Comparison of ENCODE assay signal across 8 mouse cellular contexts in genomic region chr5:140383559-140383958, GRCm38 (mm10). TPM values are rescaled to one million over a fixed set of nuclear protein-coding genes. Genes with fewer than 3 reads are reported as not detected.
A peak's percentile ranks its signal among the peaks of the same experiment; 100 is the strongest.
DNase-seq lines count a peak whose midpoint lies in the region; ATAC-seq lines count a peak whose summit lies in the region.

No protein-coding gene starts in this region.

- DNase-seq in forebrain, embryonic 10.5 days (ENCODE audit: extremely low spot score, low spot score), result peak; percentile 35
- no peak for DNase-seq in forebrain, embryonic 14.5 days (ENCODE audit: low spot score)
- DNase-seq in spleen, postnatal 36 days (ENCODE audit: low spot score in 2 of 2), result peak; percentile 78 to 79
- DNase-seq in spleen, postnatal 14 days (ENCODE audit: low spot score in 2 of 2), result no peak
- DNase-seq in thymus, postnatal 0 days (ENCODE audit: low spot score), result no peak
- no peak for DNase-seq in testis, postnatal 14 days (ENCODE audit: low spot score)

- H3K9me3 ChIP-seq in forebrain, embryonic 10.5 days, result no peaks in the 10 kb centered on the region
- no peaks in the 10 kb centered on the region for H3K9me3 ChIP-seq in forebrain, embryonic 14.5 days (replicated peaks; ENCODE audit: control insufficient read depth, low read length)
- no peaks in the 10 kb centered on the region for H3K9me3 ChIP-seq in limb, embryonic 15.5 days
- no peaks in the 10 kb centered on the region for H3K9me3 ChIP-seq in stomach, embryonic 15.5 days

- peaks cover 16% of the 10 kb centered on the region for H3K36me3 ChIP-seq in forebrain, embryonic 10.5 days (replicated peaks)
- H3K36me3 ChIP-seq in forebrain, embryonic 14.5 days (ENCODE audit: control insufficient read depth, insufficient read depth, low read length), result no peaks in the 10 kb centered on the region
- no peaks in the 10 kb centered on the region for H3K36me3 ChIP-seq in limb, embryonic 15.5 days
- H3K36me3 ChIP-seq in stomach, embryonic 15.5 days, result no peaks in the 10 kb centered on the region

- H3K27ac ChIP-seq in forebrain, embryonic 10.5 days, result peak overlapping the region; percentile 83
- no peak overlapping the region for H3K27ac ChIP-seq in forebrain, embryonic 14.5 days (ENCODE audit: low read depth, low read length)
- peak overlapping the region; percentile 47 for H3K27ac ChIP-seq in limb, embryonic 15.5 days
- H3K27ac ChIP-seq in stomach, embryonic 15.5 days, result peak overlapping the region; percentile 11; the same call in 1 of the 2 replicates

- no peak overlapping the region for H3K9ac ChIP-seq in forebrain, embryonic 14.5 days (ENCODE audit: low read length)
- no peak overlapping the region for H3K9ac ChIP-seq in limb, embryonic 15.5 days
- no peak overlapping the region for H3K9ac ChIP-seq in stomach, embryonic 15.5 days

- H3K27me3 ChIP-seq in forebrain, embryonic 10.5 days (ENCODE audit: poor library complexity, severe bottlenecking), result no peaks in the 10 kb centered on the region
- H3K27me3 ChIP-seq in forebrain, embryonic 14.5 days (replicated peaks; ENCODE audit: control insufficient read depth, insufficient read depth, low read length), result no peaks in the 10 kb centered on the region
- H3K27me3 ChIP-seq in limb, embryonic 15.5 days, result no peaks in the 10 kb centered on the region
- no peaks in the 10 kb centered on the region for H3K27me3 ChIP-seq in stomach, embryonic 15.5 days (replicated peaks)

- no peak overlapping the region for H3K4me2 ChIP-seq in forebrain, embryonic 14.5 days (ENCODE audit: low read length)
- 0 out of 2 replicates have a peak overlapping the region, but pooled peaks have one; percentile 1 for H3K4me2 ChIP-seq in limb, embryonic 15.5 days
- H3K4me2 ChIP-seq in stomach, embryonic 15.5 days, result no peak overlapping the region

- WGBS in forebrain, embryonic 10.5 days, result 22% methylated on average over 7 of the region's 7 CpGs
- WGBS in forebrain, embryonic 14.5 days, result 40% methylated on average over 7 of the region's 7 CpGs
- WGBS in limb, embryonic 15.5 days, result 22% methylated on average over 7 of the region's 7 CpGs
- WGBS in stomach, embryonic 15.5 days, result 17% methylated on average over 7 of the region's 7 CpGs

- H3K4me1 ChIP-seq in forebrain, embryonic 10.5 days, result peaks cover 47% of the 10 kb centered on the region
- peaks cover 8% of the 10 kb centered on the region for H3K4me1 ChIP-seq in forebrain, embryonic 14.5 days (ENCODE audit: control insufficient read depth, insufficient read depth, low read length)
- peaks cover 17% of the 10 kb centered on the region for H3K4me1 ChIP-seq in limb, embryonic 15.5 days
- H3K4me1 ChIP-seq in stomach, embryonic 15.5 days, result peaks cover 10% of the 10 kb centered on the region

- no peak for ATAC-seq in forebrain, embryonic 14.5 days
- no peak for ATAC-seq in limb, embryonic 15.5 days (ENCODE audit: insufficient number of reproducible peaks, low FRiP score, low TSS enrichment, low read depth)
- no peak; the same call in 1 of the 2 replicates for ATAC-seq in stomach, embryonic 15.5 days (ENCODE audit: insufficient read depth, low FRiP score, low read depth)

- H3K4me3 ChIP-seq in forebrain, embryonic 10.5 days, result peak overlapping the region; percentile 8; the same call in 1 of the 2 replicates
- H3K4me3 ChIP-seq in forebrain, embryonic 14.5 days (ENCODE audit: low read depth, low read length), result no peak overlapping the region
- no peak overlapping the region for H3K4me3 ChIP-seq in limb, embryonic 15.5 days
- no peak overlapping the region for H3K4me3 ChIP-seq in stomach, embryonic 15.5 days (replicated peaks)

RNA-seq across cellular contexts. Expression of gene Snx8, which starts 5.5 kb away (rescaled TPM):
- 27.3 and 28.9 TPM in 2 replicates for polyA plus RNA-seq in forebrain, embryonic 10.5 days (2016; fragmentation: Nextera tagmentation; extraction: Ambion mirVana)
- 7.9 and 9.4 TPM in 2 replicates for polyA plus RNA-seq in forebrain, embryonic 14.5 days (2014; fragmentation: Nextera tagmentation; extraction: Ambion mirVana)
- 23.8 and 24.8 TPM in 2 replicates for polyA plus RNA-seq in limb, embryonic 15.5 days (2015; fragmentation: Nextera tagmentation; extraction: Ambion mirVana)
- polyA plus RNA-seq in stomach, embryonic 15.5 days (2015; fragmentation: Nextera tagmentation; extraction: Ambion mirVana), result 16.9 and 17.3 TPM in 2 replicates
- polyA plus RNA-seq in thymus, postnatal 0 days (2015; fragmentation: Nextera tagmentation; extraction: Ambion mirVana), result 6.3 and 6.5 TPM in 2 replicates

RNA-seq across cellular contexts. Expression of gene Eif3b, which starts 35.6 kb away (rescaled TPM):
- polyA plus RNA-seq in forebrain, embryonic 10.5 days (2016; fragmentation: Nextera tagmentation; extraction: Ambion mirVana), result 155 and 165 TPM in 2 replicates
- 97.8 and 107 TPM in 2 replicates for polyA plus RNA-seq in forebrain, embryonic 14.5 days (2014; fragmentation: Nextera tagmentation; extraction: Ambion mirVana)
- 94.2 and 104 TPM in 2 replicates for polyA plus RNA-seq in limb, embryonic 15.5 days (2015; fragmentation: Nextera tagmentation; extraction: Ambion mirVana)
- 129 and 141 TPM in 2 replicates for polyA plus RNA-seq in stomach, embryonic 15.5 days (2015; fragmentation: Nextera tagmentation; extraction: Ambion mirVana)
- 99.8 and 114 TPM in 2 replicates for polyA plus RNA-seq in thymus, postnatal 0 days (2015; fragmentation: Nextera tagmentation; extraction: Ambion mirVana)

RNA-seq across cellular contexts. Expression of gene Mrm2, which starts 51.9 kb away (rescaled TPM):
- polyA plus RNA-seq in forebrain, embryonic 10.5 days (2016; fragmentation: Nextera tagmentation; extraction: Ambion mirVana), result 22.9 TPM in 2 replicates
- 24.5 and 28.3 TPM in 2 replicates for polyA plus RNA-seq in forebrain, embryonic 14.5 days (2014; fragmentation: Nextera tagmentation; extraction: Ambion mirVana)
- polyA plus RNA-seq in limb, embryonic 15.5 days (2015; fragmentation: Nextera tagmentation; extraction: Ambion mirVana), result 19.6 and 20.2 TPM in 2 replicates
- 17.1 and 19.3 TPM in 2 replicates for polyA plus RNA-seq in stomach, embryonic 15.5 days (2015; fragmentation: Nextera tagmentation; extraction: Ambion mirVana)
- polyA plus RNA-seq in thymus, postnatal 0 days (2015; fragmentation: Nextera tagmentation; extraction: Ambion mirVana), result 18.2 and 19.4 TPM in 2 replicates

Comparison
In these comparisons a context has a peak if more than half of its experiments do, and no peak if none do; other contexts are left out.
1. DNase-seq: peak in forebrain, embryonic 10.5 days (single experiment) and spleen, postnatal 36 days (2 of 2); none in forebrain, embryonic 14.5 days (single experiment), spleen, postnatal 14 days (0 of 2), thymus, postnatal 0 days (single experiment) and testis, postnatal 14 days (single experiment).